Mouse (Mus musculus) embryonic fibroblast, embryonic 13.5 days (primary cell): ENCODE data around the gene Dctpp1. TPM values are rescaled to one million over a fixed set of nuclear protein-coding genes. Genes with fewer than 3 reads are reported as not detected.

Experiments
- H3K27ac ChIP-seq: 2 replicates; pipeline ENCODE4 v1.5.1; 2012; ENCODE audit warnings: low read length, control low read depth, inconsistent platforms; ENCODE audit not compliant: insufficient read depth
- H3K4me1 ChIP-seq: 2 replicates; pipeline ENCODE4 v1.6.1; 2011; ENCODE audit warnings: low read length; ENCODE audit not compliant: control insufficient read depth, insufficient read depth
- H3K4me3 ChIP-seq: 2 replicates; pipeline ENCODE4 v1.5.1; 2011; ENCODE audit warnings: mild to moderate bottlenecking, control low read depth, low read length; ENCODE audit not compliant: insufficient read depth
- CTCF ChIP-seq: IDR thresholded peaks from 2 replicates; pipeline ENCODE4 v1.5.1; 2011; ENCODE audit warnings: mild to moderate bottlenecking, control low read depth, low read length, moderate library complexity, borderline replicate concordance; ENCODE audit not compliant: insufficient read depth
- POLR2A ChIP-seq: IDR thresholded peaks from 2 replicates; pipeline ENCODE4 v1.6.1; 2011; ENCODE audit warnings: low read depth, mild to moderate bottlenecking, control low read depth, low read length, moderate library complexity
- polyA plus RNA-seq: library from polyadenylated mRNA; stranded (reverse); fragments of >200 nt; gene quantifications from 2 replicates; pipeline ENCODE4 v1.2.4, GENCODE M21; 2011; ENCODE audit warnings: low read depth; ENCODE audit not compliant: missing spikeins, insufficient read length

Dctpp1 gene
- polyA plus RNA-seq, 1 experiment = 30.6 TPM

GRCm38 (mm10) chr7:127271093-127271492 lies 10.6 kb upstream of the Dctpp1 start:
- Histone ChIP-seq H3K27ac (no peak overlapping the region), H3K4me3 (no peak overlapping the region), H3K4me1 (peaks cover 3% of the 10 kb centered on the region; the same call in 1 of the 2 replicates)
- TF ChIP-seq CTCF (no peak), POLR2A (no peak)

GRCm38 (mm10) chr7:127270666-127271065 lies 10.2 kb upstream of the Dctpp1 start:
- Histone ChIP-seq H3K4me3 (no peak overlapping the region), H3K4me1 (peaks cover 3% of the 10 kb centered on the region; the same call in 1 of the 2 replicates), H3K27ac (no peak overlapping the region)
- TF ChIP-seq CTCF (no peak), POLR2A (no peak)

- Histone ChIP-seq H3K4me1 (peaks cover 3% of the 10 kb centered on the region; the same call in 1 of the 2 replicates), H3K4me3 (no peak overlapping the region), H3K27ac (no peak overlapping the region)
- TF ChIP-seq CTCF = no peak
- no peak for TF ChIP-seq POLR2A
These were observed 9.7 kb upstream of the Dctpp1 start for GRCm38 (mm10) chr7:127270256-127270655.

GRCm38 (mm10) chr7:127263526-127263925 lies 3.0 kb upstream of the Dctpp1 start:
- no peak overlapping the region for H3K4me3 ChIP-seq
- TF ChIP-seq CTCF (no peak), POLR2A (no peak)
- H3K4me1 ChIP-seq = 0 out of 2 replicates have a peak, but pooled peaks cover 2% of the 10 kb centered on the region
- H3K27ac ChIP-seq = no peak overlapping the region

GRCm38 (mm10) chr7:127262218-127262961 lies 1.9 kb upstream of the Dctpp1 start:
- Histone ChIP-seq H3K27ac (no peak overlapping the region), H3K4me1 (0 out of 2 replicates have a peak, but pooled peaks cover 2% of the 10 kb centered on the region), H3K4me3 (no peak overlapping the region)
- TF ChIP-seq CTCF = no peak
- TF ChIP-seq POLR2A = no peak

- Histone ChIP-seq H3K4me1 (0 out of 2 replicates have a peak, but pooled peaks cover 2% of the 10 kb centered on the region), H3K4me3 (peak overlapping the region; percentile 88), H3K27ac (no peak overlapping the region)
- TF ChIP-seq CTCF = no peak
- TF ChIP-seq POLR2A = no peak
These were observed 1.2 kb downstream of the Dctpp1 start for GRCm38 (mm10) chr7:127259186-127259905.

GRCm38 (mm10) chr7:127256518-127256917 lies 4.0 kb downstream of the Dctpp1 start:
- no peak for TF ChIP-seq POLR2A
- TF ChIP-seq CTCF = no peak
- Histone ChIP-seq H3K4me3 (no peak overlapping the region), H3K4me1 (0 out of 2 replicates have a peak, but pooled peaks cover 2% of the 10 kb centered on the region), H3K27ac (no peak overlapping the region)

- no peak overlapping the region for H3K27ac ChIP-seq
- H3K4me3 ChIP-seq = no peak overlapping the region
- TF ChIP-seq CTCF = no peak
- TF ChIP-seq POLR2A = no peak
- 0 out of 2 replicates have a peak, but pooled peaks cover under 1% of the 10 kb centered on the region for H3K4me1 ChIP-seq
These were observed 4.5 kb downstream of the Dctpp1 start for GRCm38 (mm10) chr7:127255965-127256364.

- 0 out of 2 replicates have a peak overlapping the region, but pooled peaks have one; percentile 36 for H3K4me3 ChIP-seq
- TF ChIP-seq CTCF = no peak
- peak; percentile 34; the same call in 1 of the 2 replicates for TF ChIP-seq POLR2A
- 0 out of 2 replicates have a peak overlapping the region, but pooled peaks have one; percentile 28 for H3K27ac ChIP-seq
- no peaks in the 10 kb centered on the region for H3K4me1 ChIP-seq
These were observed 5.5 kb downstream of the Dctpp1 start for GRCm38 (mm10) chr7:127255008-127255407.
